Mouse (Mus musculus): ENCODE data around the gene Pkd1l2.

Gene Pkd1l2

DNA sequence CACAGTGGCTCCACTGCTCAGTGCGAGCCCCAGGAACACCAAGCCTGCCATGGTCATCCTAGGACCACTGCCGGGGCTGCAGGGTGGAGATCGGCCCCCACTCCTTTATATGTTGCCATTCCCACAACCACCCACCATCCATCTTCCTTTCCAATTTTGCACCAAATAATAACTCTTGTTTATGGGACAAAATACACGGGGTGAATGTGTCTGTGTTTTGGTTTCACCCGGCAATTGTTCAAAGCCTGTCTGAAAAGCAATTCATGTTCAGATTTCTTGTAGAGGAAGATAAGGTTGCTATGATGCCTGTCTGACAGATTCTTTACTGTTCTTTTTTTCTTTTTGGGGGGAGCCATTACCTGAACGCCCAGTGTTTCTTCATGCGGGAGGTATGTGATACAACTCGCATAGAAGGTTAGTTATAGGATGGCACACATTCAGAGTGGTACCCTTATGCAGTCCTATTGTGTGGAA is at the start of gene Pkd1l2:
TSS of gene Pkd1l2 (minus strand) at position 51 of the 474 bp plus-strand sequence.
- no peak for DNase-seq

GRCm38 (mm10) chr8:117127063-117127462 is 44.8 kb upstream of the Pkd1l2 start:
- no peak for DNase-seq

GRCm38 (mm10) chr8:117126411-117126810 is 44.2 kb upstream of the Pkd1l2 start:
- no peak for DNase-seq

GRCm38 (mm10) chr8:117125854-117126253 is 43.6 kb upstream of the Pkd1l2 start:
- no peak for DNase-seq

DNA sequence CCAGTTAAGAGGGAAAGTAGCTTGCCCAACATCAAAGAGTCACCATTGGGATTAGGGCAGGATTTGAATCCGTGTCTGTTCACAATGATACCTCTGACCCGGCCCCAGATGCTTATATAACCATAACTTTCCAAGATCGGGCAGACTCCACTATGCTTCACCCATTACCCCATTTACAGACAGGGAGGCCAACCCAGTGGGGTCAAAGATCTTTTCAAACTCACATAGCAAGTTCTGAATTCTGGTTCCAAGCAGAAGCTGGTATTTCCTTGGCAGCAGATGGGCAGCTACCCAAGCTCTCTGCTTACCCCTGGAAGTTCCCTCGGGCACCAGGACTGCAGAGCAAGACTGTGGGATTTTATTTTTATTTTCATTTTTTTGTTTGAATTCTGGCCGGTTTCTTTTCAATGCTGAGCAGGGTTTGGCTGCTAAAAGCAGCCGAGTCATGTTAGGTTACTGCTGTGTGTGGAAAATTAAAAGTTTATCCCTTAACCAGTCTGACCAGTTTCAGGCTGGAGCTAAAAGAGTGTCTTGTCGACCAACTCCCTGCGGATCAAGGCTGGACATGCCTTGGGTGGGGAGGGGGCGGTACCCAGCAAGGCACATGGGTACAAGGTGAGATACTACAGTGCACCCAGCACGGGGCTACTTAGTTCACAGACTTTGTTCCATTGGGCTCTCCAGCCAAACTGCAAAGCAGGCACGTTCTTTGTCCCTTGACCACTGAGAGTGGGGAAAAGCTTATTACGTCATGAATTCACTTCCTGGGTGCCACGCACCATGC is 41.8 kb upstream of the Pkd1l2 start:
- DNase-seq: peak; percentile 35

DNA sequence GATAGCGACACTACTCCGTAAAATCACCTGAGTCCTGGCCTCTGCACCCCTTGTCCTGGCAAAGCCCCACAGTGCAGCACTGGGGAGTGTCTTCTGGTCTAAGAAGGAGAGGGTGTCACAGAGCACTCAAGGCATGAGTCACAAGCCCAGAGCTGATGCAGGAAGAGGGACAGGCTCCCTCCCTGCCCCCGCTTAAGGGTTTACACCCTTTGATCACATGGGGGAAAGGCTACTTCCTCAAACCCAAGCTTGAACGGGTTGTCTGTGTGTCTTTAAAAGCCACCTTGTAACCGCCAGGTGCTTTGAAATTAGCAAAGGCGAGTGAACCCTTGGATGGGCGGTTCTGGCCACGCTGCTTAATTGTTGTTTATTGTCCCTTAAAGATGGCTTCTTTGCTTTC is 39.0 kb upstream of the Pkd1l2 start:
- peak; percentile 59 for DNase-seq

- DNase-seq: no peak
Measured at GRCm38 (mm10) chr8:117118409-117118808, 36.2 kb upstream of the Pkd1l2 start.

DNA sequence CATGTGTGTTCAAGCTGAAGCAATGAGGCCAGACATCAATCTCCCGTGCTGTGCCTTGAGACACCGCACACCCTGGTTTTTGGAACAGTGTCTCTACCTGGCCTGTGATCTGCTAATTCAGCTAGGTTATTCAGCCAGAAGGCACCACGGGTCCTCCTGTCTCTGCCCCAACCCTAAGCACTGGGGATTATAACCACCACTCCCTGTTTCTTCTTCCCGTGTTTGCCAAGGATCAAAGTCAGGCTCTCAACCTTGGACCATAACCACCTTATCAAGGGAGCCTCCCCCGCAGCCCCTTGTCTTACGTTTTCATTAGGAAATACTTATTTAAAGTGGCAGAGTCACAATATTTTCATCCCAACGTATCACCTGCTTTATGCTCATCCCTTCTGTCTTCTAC is 34.3 kb upstream of the Pkd1l2 start:
- no peak for DNase-seq

- DNase-seq: peak; percentile 86
Measured at GRCm38 (mm10) chr8:117115676-117116446, 33.6 kb upstream of the Pkd1l2 start.

GRCm38 (mm10) chr8:117115094-117115493 is 32.8 kb upstream of the Pkd1l2 start:
- peak; percentile 64 for DNase-seq

DNA sequence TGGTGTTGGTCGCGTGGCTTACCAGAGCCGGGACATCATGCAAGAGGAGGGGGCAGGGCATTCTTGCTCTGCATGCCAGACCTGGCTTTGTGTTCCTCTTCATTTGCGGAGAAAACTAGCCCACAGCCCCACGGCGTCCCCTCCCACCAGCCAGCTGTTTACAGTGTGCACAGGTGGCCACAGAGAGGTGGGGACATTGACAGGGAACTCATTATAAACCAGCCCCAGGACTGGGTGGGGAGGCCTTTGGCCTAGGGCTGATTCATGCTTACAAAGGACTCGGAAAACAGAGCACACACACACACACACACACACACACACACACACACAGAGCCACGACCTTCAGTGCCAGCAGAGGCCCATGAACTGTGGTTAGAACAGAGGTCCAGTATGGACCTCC is 30.0 kb upstream of the Pkd1l2 start:
- DNase-seq: peak; percentile 65

GRCm38 (mm10) chr8:117111641-117112040 is 29.4 kb upstream of the Pkd1l2 start:
- DNase-seq: peak; percentile 79

DNA sequence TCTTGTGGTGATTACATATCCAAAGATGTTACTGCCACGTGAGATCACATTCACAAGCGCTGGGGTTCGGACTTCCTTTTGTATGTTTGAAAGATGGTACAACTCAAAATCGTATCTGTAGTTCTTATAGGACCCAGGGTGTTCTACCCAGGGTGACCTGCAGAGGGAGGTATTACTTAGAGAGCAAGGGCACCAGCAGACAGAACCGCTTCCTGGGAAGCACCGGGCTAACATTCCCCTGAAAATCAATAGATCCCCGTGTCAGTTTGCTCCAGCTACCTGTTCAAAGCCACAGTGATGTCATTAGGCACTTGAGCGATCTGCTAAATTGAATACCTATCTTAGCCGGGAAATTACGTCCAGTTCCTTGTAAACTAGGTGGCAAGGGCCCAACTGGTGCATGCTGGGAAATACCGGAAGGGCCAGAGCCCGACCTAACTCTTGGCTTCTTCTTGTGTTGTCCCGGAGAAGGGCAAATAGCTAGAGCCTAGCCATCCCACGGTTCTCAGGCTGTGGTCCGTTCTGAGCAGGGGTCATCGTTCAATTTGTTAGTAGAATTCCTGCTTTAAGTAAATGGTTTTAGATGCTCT is 27.6 kb upstream of the Pkd1l2 start:
- DNase-seq: peak; percentile 93

DNA sequence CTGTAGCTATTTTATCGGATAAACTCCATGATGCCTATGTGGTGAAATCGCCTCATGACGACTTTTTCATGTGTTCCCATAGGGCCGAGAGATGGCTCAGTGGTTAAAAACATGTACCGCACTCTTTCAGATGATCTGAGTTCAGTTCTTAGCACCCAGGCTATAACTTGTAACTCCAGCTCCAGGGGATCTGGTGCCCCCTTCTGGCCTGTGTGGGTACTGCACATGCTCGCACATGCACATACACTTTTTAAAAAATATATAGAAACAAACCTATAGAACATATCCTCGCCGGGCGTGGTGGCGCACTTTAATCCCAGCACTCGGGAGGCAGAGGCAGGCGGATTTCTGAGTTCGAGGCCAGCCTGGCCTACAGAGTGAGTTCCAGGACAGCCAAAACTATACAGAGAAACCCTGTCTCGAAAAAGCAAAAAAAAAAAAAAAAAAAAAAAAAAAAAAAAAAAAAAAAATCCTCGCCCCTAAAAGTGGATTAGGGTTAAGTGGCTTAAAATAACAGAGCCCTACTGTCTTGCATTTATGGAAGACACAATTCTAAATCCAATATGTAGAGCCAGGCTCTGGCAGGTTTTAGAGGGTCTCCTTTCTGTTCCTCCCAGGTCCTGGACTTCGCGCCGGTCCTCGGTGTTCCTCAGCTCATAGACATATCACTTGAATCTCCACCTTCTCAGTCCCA is 26.9 kb upstream of the Pkd1l2 start:
- DNase-seq: peak; percentile 17

DNA sequence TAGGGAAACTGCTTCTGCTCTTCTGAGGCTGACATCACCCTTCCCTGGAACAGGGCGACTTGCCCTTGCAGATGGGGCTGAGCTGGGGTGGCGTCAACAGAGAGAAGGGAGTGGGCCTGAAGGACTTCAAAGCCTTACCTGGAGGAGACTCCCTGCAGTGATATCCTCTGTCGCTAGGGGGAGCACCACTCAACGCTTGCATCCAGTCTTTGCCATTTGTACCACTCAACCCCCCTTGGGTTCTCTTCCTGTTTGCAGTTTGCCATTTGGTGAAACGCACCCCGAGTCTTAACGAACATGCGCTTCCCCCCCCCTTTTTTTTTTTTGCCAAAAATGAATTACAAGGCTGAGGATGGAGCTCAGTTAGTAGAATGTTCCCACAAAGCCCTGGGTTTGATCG is 25.3 kb upstream of the Pkd1l2 start:
- peak; percentile 90 for DNase-seq

GRCm38 (mm10) chr8:117097564-117098191 is 15.4 kb upstream of the Pkd1l2 start:
- no peak for DNase-seq

GRCm38 (mm10) chr8:117097051-117097563 is 14.9 kb upstream of the Pkd1l2 start:
- no peak for DNase-seq

DNA sequence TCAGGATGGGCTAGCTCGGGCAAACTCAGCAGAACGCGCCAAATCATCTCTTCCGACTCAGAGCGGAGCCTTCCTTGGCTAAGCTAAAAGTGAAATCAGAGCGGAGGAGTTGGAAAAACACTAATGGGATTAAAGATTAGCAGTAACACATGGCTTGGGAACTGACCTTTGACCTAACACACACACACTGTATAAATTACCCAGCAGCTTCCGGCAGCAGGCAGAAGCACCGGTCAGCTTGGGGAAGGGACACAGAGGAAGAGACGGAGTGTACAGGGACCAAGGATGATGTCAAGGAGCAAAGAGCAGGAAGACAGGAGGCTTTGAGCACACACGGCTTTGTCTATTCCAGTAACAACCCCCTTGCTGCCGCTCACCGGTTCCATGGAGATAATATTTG is 13.4 kb upstream of the Pkd1l2 start, which contains the start of gene Bco1:
TSS of gene Bco1 (plus strand) at position 208 of the 400 bp plus-strand sequence.
- no peak for DNase-seq

DNA sequence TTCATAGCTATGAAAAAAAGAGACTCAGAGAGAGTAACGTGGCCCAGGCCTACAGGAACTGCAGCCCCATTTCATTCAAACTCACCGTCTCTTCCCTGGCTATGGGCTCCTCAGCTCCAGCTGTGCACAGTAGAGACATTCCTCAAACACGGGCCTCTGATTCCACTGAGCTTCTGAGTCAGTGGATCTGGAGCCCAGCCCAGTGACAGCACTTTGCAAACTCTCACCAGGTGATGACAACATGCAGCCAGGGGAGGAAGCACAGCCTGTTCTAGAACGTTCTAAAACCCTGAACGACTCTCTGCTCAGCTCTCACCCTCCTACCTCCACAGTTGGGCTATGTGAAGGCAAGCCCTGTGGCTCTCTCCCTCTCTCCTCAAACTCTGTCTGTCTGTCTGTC is 11.8 kb upstream of the Pkd1l2 start:
- peak; percentile 42 for DNase-seq

DNA sequence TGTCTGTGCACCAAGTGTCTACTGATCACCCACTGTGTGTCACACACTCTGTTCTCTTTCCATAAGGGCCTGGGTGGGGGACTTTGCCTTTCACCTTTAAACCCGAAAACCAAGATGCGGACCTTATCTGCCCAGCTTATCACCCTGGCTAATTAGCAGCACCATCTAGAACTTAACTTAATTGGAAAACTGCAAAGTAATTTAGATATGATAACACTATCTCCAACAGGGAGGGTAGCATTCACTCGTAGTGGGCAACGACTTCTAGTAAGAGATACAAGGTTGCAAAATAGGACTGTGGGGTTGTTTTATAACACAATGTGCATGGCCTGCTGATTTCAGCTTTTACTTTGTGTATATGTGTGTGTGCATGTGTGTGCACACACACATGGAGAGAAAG is 7.6 kb upstream of the Pkd1l2 start:
- DNase-seq: no peak

GRCm38 (mm10) chr8:117087036-117087435 is 4.8 kb upstream of the Pkd1l2 start:
- DNase-seq: no peak

DNA sequence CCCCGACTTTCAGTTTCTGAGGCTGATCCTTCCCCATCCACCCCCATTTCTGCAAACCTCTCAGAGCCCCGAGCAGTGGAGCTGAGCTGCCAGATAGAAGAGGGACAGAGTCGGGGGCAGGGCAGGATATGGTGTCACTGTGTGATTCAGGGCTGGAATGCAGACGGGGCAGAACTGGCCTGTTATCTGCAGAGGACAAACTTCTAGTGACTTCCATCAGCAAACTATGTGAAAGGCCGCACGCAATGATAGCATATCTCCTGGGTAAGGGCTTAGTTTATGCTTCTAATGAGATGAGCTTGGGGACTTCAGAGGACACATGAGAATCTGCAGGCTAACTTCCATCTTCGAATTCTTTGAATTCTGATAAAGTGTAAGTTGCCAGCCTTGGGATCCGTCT is 3.3 kb upstream of the Pkd1l2 start:
- DNase-seq: no peak

All from lung, postnatal 36 days (tissue).